Mouse (Mus musculus) heart, embryonic 10.5 days (tissue): Measurements from ENCODE around the gene Rnase9. TPM values are rescaled to one million over a fixed set of nuclear protein-coding genes. Genes with fewer than 3 reads are reported as not detected.
A peak's percentile ranks its signal among the peaks of the same experiment; 100 is the strongest.

Experiments used
- DNase-seq: peaks from one replicate; pipeline ENCODE4 v3.0.0-alpha.2; 2017; ENCODE audit warnings: low spot score
- H3K27ac ChIP-seq: fragments of 300-500 bp; sonication (generic); 2 replicates; pipeline ENCODE4 v1.5.1; 2016; ENCODE audit warnings: mild to moderate bottlenecking
- H3K27me3 ChIP-seq: fragments of 300-500 bp; sonication (generic); 2 replicates; pipeline ENCODE4 v1.6.1; 2016; ENCODE audit warnings: mild to moderate bottlenecking; ENCODE audit not compliant: poor library complexity, insufficient read depth, severe bottlenecking
- H3K36me3 ChIP-seq: fragments of 300-500 bp; sonication (generic); 2 replicates; pipeline ENCODE4 v1.6.1; 2016; ENCODE audit warnings: mild to moderate bottlenecking, moderate library complexity
- H3K4me1 ChIP-seq: fragments of 300-500 bp; sonication (generic); 2 replicates; pipeline ENCODE4 v1.6.1; 2016; ENCODE audit warnings: mild to moderate bottlenecking
- H3K4me3 ChIP-seq: fragments of 300-500 bp; sonication (generic); 2 replicates; pipeline ENCODE4 v1.5.1; 2016; ENCODE audit warnings: mild to moderate bottlenecking, moderate library complexity
- H3K9me3 ChIP-seq: fragments of 300-500 bp; sonication (generic); 2 replicates; pipeline ENCODE4 v1.6.1; 2016; ENCODE audit warnings: mild to moderate bottlenecking, moderate library complexity
- WGBS: fragments of 180-500 bp; shearing (Covaris S2); methylation state at CpG from one replicate; pipeline ENCODE4 v1.1.7; 2016; 5-methylcytosine and 5-hydroxymethylcytosine counted together
- polyA plus RNA-seq: library from polyadenylated mRNA; unstranded; fragments of >200 nt; fragmentation: Nextera tagmentation; extraction: Ambion mirVana; gene quantifications from 2 replicates; pipeline ENCODE4 v1.2.1, GENCODE M21; 2016

Rnase9 gene
- polyA plus RNA-seq, 1 experiment from 2014 or later: not detected

GRCm38 (mm10) chr14:51079180-51079579 is 37.5 kb upstream of the Rnase9 start:
- 76% methylated on average over 1 of the region's 1 CpGs for WGBS

GRCm38 (mm10) chr14:51074335-51074734 is 32.7 kb upstream of the Rnase9 start, which contains the start of gene Olfr750:
TSS of gene Olfr750 (minus strand) at chr14:51074435.
- no peak within 1 kb of the TSS for H3K27ac ChIP-seq
- H3K9me3 ChIP-seq: no peaks in the 10 kb centered on the region
- H3K4me3 ChIP-seq: no peak within 1 kb of the TSS
- H3K4me1 ChIP-seq: no peaks in the 10 kb centered on the region
- no peaks in the 10 kb centered on the region for H3K27me3 ChIP-seq
- H3K36me3 ChIP-seq: no peaks in the 10 kb centered on the region
- WGBS: 77% methylated on average over 3 of the region's 3 CpGs
- no peak for DNase-seq

More at GRCm38 (mm10) chr14:51079180-51079579, 37.5 kb upstream of the Rnase9 start:
- Histone ChIP-seq H3K36me3 (no peaks in the 10 kb centered on the region), H3K9me3 (no peaks in the 10 kb centered on the region), H3K27me3 (peaks cover 8% of the 10 kb centered on the region; the same call in 1 of the 2 replicates), H3K4me1 (no peaks in the 10 kb centered on the region; the same call in 1 of the 2 replicates), H3K4me3 (no peak overlapping the region), H3K27ac (no peak overlapping the region)
- no peak for DNase-seq

GRCm38 (mm10) chr14:51069617-51070016 is 27.9 kb upstream of the Rnase9 start:
- DNase-seq: no peak
- no peaks in the 10 kb centered on the region for H3K27me3 ChIP-seq
- H3K36me3 ChIP-seq: no peaks in the 10 kb centered on the region
- H3K4me1 ChIP-seq: no peaks in the 10 kb centered on the region
- no peaks in the 10 kb centered on the region for H3K9me3 ChIP-seq
- H3K4me3 ChIP-seq: no peak overlapping the region
- H3K27ac ChIP-seq: no peak overlapping the region
- WGBS: 88% methylated on average over 2 of the region's 2 CpGs

- 89% methylated on average over 5 of the region's 5 CpGs for WGBS
Observed at GRCm38 (mm10) chr14:51068956-51069355, 27.3 kb upstream of the Rnase9 start.

GRCm38 (mm10) chr14:51060761-51061160 is 19.1 kb upstream of the Rnase9 start:
- Histone ChIP-seq H3K4me3 (no peak overlapping the region), H3K36me3 (no peaks in the 10 kb centered on the region), H3K4me1 (peaks cover 4% of the 10 kb centered on the region; the same call in 1 of the 2 replicates), H3K27ac (no peak overlapping the region), H3K9me3 (no peaks in the 10 kb centered on the region), H3K27me3 (no peaks in the 10 kb centered on the region)
- no peak for DNase-seq
- 87% methylated on average over 5 of the region's 5 CpGs for WGBS

More at GRCm38 (mm10) chr14:51068956-51069355, 27.3 kb upstream of the Rnase9 start:
- Histone ChIP-seq H3K27me3 (no peaks in the 10 kb centered on the region), H3K36me3 (no peaks in the 10 kb centered on the region), H3K4me3 (no peak overlapping the region), H3K9me3 (no peaks in the 10 kb centered on the region), H3K27ac (no peak overlapping the region), H3K4me1 (no peaks in the 10 kb centered on the region)
- no peak for DNase-seq

GRCm38 (mm10) chr14:51057401-51057831 is 15.7 kb upstream of the Rnase9 start, which contains the start of gene Rnase12:
TSS of gene Rnase12 (minus strand) at chr14:51057661.
- 42% methylated on average over 9 of the region's 9 CpGs for WGBS
- Histone ChIP-seq H3K27ac (peak within 1 kb of the TSS; percentile 56; the same call in 1 of the 2 replicates), H3K9me3 (no peaks in the 10 kb centered on the region), H3K4me1 (peaks cover 4% of the 10 kb centered on the region; the same call in 1 of the 2 replicates), H3K36me3 (no peaks in the 10 kb centered on the region), H3K27me3 (no peaks in the 10 kb centered on the region), H3K4me3 (no peak within 1 kb of the TSS)
- DNase-seq: peak; percentile 65

GRCm38 (mm10) chr14:51054243-51055237 is 12.9 kb upstream of the Rnase9 start:
- 72% methylated on average over 13 of the region's 13 CpGs for WGBS
- DNase-seq: no peak
- Histone ChIP-seq H3K4me1 (peaks cover 4% of the 10 kb centered on the region; the same call in 1 of the 2 replicates), H3K27me3 (no peaks in the 10 kb centered on the region), H3K36me3 (no peaks in the 10 kb centered on the region), H3K27ac (no peak overlapping the region), H3K4me3 (no peak overlapping the region), H3K9me3 (no peaks in the 10 kb centered on the region)

- no peaks in the 10 kb centered on the region for H3K27me3 ChIP-seq
- no peak for DNase-seq
- H3K9me3 ChIP-seq: no peaks in the 10 kb centered on the region
- peaks cover 4% of the 10 kb centered on the region; the same call in 1 of the 2 replicates for H3K4me1 ChIP-seq
- 73% methylated on average over 5 of the region's 5 CpGs for WGBS
- no peak overlapping the region for H3K4me3 ChIP-seq
- H3K27ac ChIP-seq: no peak overlapping the region
- no peaks in the 10 kb centered on the region for H3K36me3 ChIP-seq
Observed at GRCm38 (mm10) chr14:51053176-51053575, 11.5 kb upstream of the Rnase9 start.

- H3K4me1 ChIP-seq: no peaks in the 10 kb centered on the region
- no peak overlapping the region for H3K4me3 ChIP-seq
- H3K27me3 ChIP-seq: no peaks in the 10 kb centered on the region
- no peak overlapping the region for H3K27ac ChIP-seq
- no peak for DNase-seq
- 65% methylated on average over 5 of the region's 5 CpGs for WGBS
- no peaks in the 10 kb centered on the region for H3K9me3 ChIP-seq
- H3K36me3 ChIP-seq: no peaks in the 10 kb centered on the region
Observed at GRCm38 (mm10) chr14:51051941-51052340, 10.3 kb upstream of the Rnase9 start.

- Histone ChIP-seq H3K9me3 (no peaks in the 10 kb centered on the region), H3K27ac (no peak within 1 kb of the TSS), H3K36me3 (no peaks in the 10 kb centered on the region), H3K4me3 (no peak within 1 kb of the TSS), H3K4me1 (no peaks in the 10 kb centered on the region), H3K27me3 (no peaks in the 10 kb centered on the region)
- WGBS: 79% methylated on average over 2 of the region's 2 CpGs
- no peak for DNase-seq
Observed at GRCm38 (mm10) chr14:51050063-51050462, 8.4 kb upstream of the Rnase9 start, which contains the start of gene Rnase11. TSS of gene Rnase11 (minus strand) at chr14:51050163.

GRCm38 (mm10) chr14:51047846-51048245 is 6.2 kb upstream of the Rnase9 start:
- no peaks in the 10 kb centered on the region for H3K36me3 ChIP-seq
- no peak overlapping the region for H3K4me3 ChIP-seq
- WGBS: 54% methylated on average over 5 of the region's 5 CpGs
- no peak for DNase-seq
- no peaks in the 10 kb centered on the region for H3K27me3 ChIP-seq
- no peaks in the 10 kb centered on the region for H3K9me3 ChIP-seq
- H3K27ac ChIP-seq: no peak overlapping the region
- H3K4me1 ChIP-seq: no peaks in the 10 kb centered on the region

GRCm38 (mm10) chr14:51036214-51036613 is 5.5 kb downstream of the Rnase9 start:
- H3K27ac ChIP-seq: no peak overlapping the region
- no peaks in the 10 kb centered on the region for H3K9me3 ChIP-seq
- no peaks in the 10 kb centered on the region for H3K27me3 ChIP-seq
- no peaks in the 10 kb centered on the region for H3K36me3 ChIP-seq
- no peak overlapping the region for H3K4me3 ChIP-seq
- H3K4me1 ChIP-seq: no peaks in the 10 kb centered on the region
- 76% methylated on average over 4 of the region's 4 CpGs for WGBS
- DNase-seq: no peak

GRCm38 (mm10) chr14:51035206-51035605 is 6.5 kb downstream of the Rnase9 start:
- no peaks in the 10 kb centered on the region for H3K9me3 ChIP-seq
- 52% methylated on average over 1 of the region's 1 CpGs for WGBS
- DNase-seq: no peak
- no peaks in the 10 kb centered on the region for H3K36me3 ChIP-seq
- H3K27ac ChIP-seq: no peak overlapping the region
- H3K4me3 ChIP-seq: no peak overlapping the region
- no peaks in the 10 kb centered on the region for H3K27me3 ChIP-seq
- H3K4me1 ChIP-seq: no peaks in the 10 kb centered on the region
